Mouse (Mus musculus) CH12.LX (cell line): ENCODE data around the gene Rab11fip3. TPM values are rescaled to one million over a fixed set of nuclear protein-coding genes. Genes with fewer than 3 reads are reported as not detected.

Source experiments
- DNase-seq: peaks from one replicate; pipeline ENCODE4 v3.0.0-alpha.2; 2013; ENCODE audit errors: extremely low read depth
- H3K27ac ChIP-seq: 2 replicates; pipeline ENCODE4 v1.5.1; 2012; ENCODE audit warnings: low read depth, mild to moderate bottlenecking, control low read depth, moderate library complexity; ENCODE audit not compliant: insufficient read depth
- H3K27me3 ChIP-seq: replicated peaks from 2 replicates; pipeline ENCODE3; 2012; ENCODE audit warnings: inconsistent platforms
- H3K36me3 ChIP-seq, 2 experiments: replicated peaks in 1 of 2; 2 replicates each; pipeline versions ENCODE3 to v1.6.1; 2012; ENCODE audit warnings: inconsistent platforms in 1 of 2, low read length in 1 of 2, mild to moderate bottlenecking in 1 of 2, mixed read lengths in 1 of 2, moderate library complexity in 1 of 2; ENCODE audit not compliant: control insufficient read depth in 1 of 2, insufficient read depth in 1 of 2
- H3K4me1 ChIP-seq, 2 experiments: 2 replicates each; pipeline ENCODE4 v1.6.1; 2012; ENCODE audit warnings: inconsistent platforms in 1 of 2, moderate library complexity in 1 of 2; ENCODE audit not compliant: insufficient read depth in 2 of 2, control insufficient read depth in 1 of 2
- H3K4me2 ChIP-seq: 2 replicates; pipeline ENCODE4 v1.6.1; 2012; ENCODE audit warnings: low read depth, mild to moderate bottlenecking, control low read depth; ENCODE audit not compliant: poor library complexity, insufficient read depth, severe bottlenecking
- H3K4me3 ChIP-seq, 3 experiments: fragments of 150-350 bp in 1 of 3; sonication (generic) in 1 of 3; replicated peaks in 1 of 3; 2 replicates each; pipeline versions ENCODE3 to v1.5.1; 2011 to 2012; ENCODE audit warnings: low read depth in 2 of 3, low read length in 2 of 3, mild to moderate bottlenecking in 2 of 3, moderate library complexity in 2 of 3, control low read depth in 1 of 3, improper control_type of control experiment in 1 of 3, inconsistent platforms in 1 of 3, mixed read lengths in 1 of 3; ENCODE audit not compliant: poor library complexity in 1 of 3
- H3K79me2 ChIP-seq: replicated peaks from 2 replicates; pipeline ENCODE4 v1.6.1; 2012; ENCODE audit warnings: mild to moderate bottlenecking, moderate library complexity; ENCODE audit not compliant: control insufficient read depth, poor library complexity, insufficient read depth, severe bottlenecking; ENCODE audit errors: extremely low read depth
- H3K9ac ChIP-seq: 2 replicates; pipeline ENCODE4 v1.6.1; 2012; ENCODE audit warnings: low read depth, mild to moderate bottlenecking, control low read depth, moderate library complexity; ENCODE audit not compliant: insufficient read depth
- H3K9me3 ChIP-seq: replicated peaks from 2 replicates; pipeline ENCODE3; 2012; ENCODE audit warnings: low read length, inconsistent platforms, mixed read lengths
- BHLHE40 ChIP-seq: IDR thresholded peaks from 2 replicates; pipeline ENCODE4 v1.6.1; 2011; ENCODE audit warnings: mild to moderate bottlenecking, low read depth, low read length, improper control_type of control experiment
- CTCF ChIP-seq, 2 experiments: IDR thresholded peaks in 1 of 2; conservative IDR thresholded peaks in 1 of 2; 2 replicates each; pipeline ENCODE4 v1.5.1; 2011 to 2012; ENCODE audit warnings: low read depth in 2 of 2, low read length in 2 of 2, improper control_type of control experiment in 1 of 2, inconsistent platforms in 1 of 2, mild to moderate bottlenecking in 1 of 2, moderate library complexity in 1 of 2
- E2F4 ChIP-seq: IDR thresholded peaks from 2 replicates; pipeline ENCODE4 v1.6.1; 2011; ENCODE audit warnings: low read depth, low read length, improper control_type of control experiment; ENCODE audit not compliant: insufficient replicate concordance
- ELF1 ChIP-seq: IDR thresholded peaks from 2 replicates; pipeline ENCODE4 v1.6.1; 2014; ENCODE audit warnings: low read depth, mild to moderate bottlenecking, inconsistent platforms, low read length, improper control_type of control experiment
- IRF4 ChIP-seq: IDR thresholded peaks from 2 replicates; pipeline ENCODE4 v1.6.1; 2014; ENCODE audit warnings: low read depth, mild to moderate bottlenecking, inconsistent platforms, low read length, improper control_type of control experiment
- KAT2A ChIP-seq: IDR thresholded peaks from 2 replicates; pipeline ENCODE4 v1.6.1; 2012; ENCODE audit warnings: low read length, improper control_type of control experiment, inconsistent platforms; ENCODE audit not compliant: insufficient replicate concordance
- MAFK ChIP-seq: IDR thresholded peaks from 2 replicates; pipeline ENCODE4 v1.6.1; 2011; ENCODE audit warnings: low read length, improper control_type of control experiment; ENCODE audit not compliant: insufficient replicate concordance
- MXI1 ChIP-seq: IDR thresholded peaks from 2 replicates; pipeline ENCODE4 v1.6.1; 2011; ENCODE audit warnings: mild to moderate bottlenecking, low read depth, low read length, improper control_type of control experiment
- NRF1 ChIP-seq: IDR thresholded peaks from 2 replicates; pipeline ENCODE4 v1.6.1; 2014; ENCODE audit warnings: low read depth, mild to moderate bottlenecking, inconsistent platforms, low read length, improper control_type of control experiment, moderate library complexity
- SMC3 ChIP-seq: IDR thresholded peaks from 2 replicates; pipeline ENCODE4 v1.6.1; 2011; ENCODE audit warnings: low read depth, low read length, improper control_type of control experiment
- ZC3H11A ChIP-seq: IDR thresholded peaks from 2 replicates; pipeline ENCODE4 v1.6.1; 2012; ENCODE audit warnings: low read depth, mild to moderate bottlenecking, inconsistent platforms, low read length, improper control_type of control experiment
- ZKSCAN1 ChIP-seq: IDR thresholded peaks from 2 replicates; pipeline ENCODE4 v1.6.1; 2012; ENCODE audit warnings: low read depth, inconsistent platforms, low read length, improper control_type of control experiment, borderline replicate concordance
- dilution Hi-C: fragments of 300-500 bp; cut with MboI; formaldehyde crosslinking; loops from 2 replicates; pipeline ENCODE4 v1.14.3; 2020; ENCODE audit warnings: low sequenced_read_pairs; ENCODE audit not compliant: extremely low pct_unique_long_range_greater_than_20kb, extremely low pct_ligation_motif_present
- in situ Hi-C: fragments of 300-500 bp; cut with MboI; formaldehyde crosslinking; loops from 3 replicates; pipeline ENCODE4 v1.14.3; 2019; ENCODE audit warnings: low sequenced_read_pairs, low pct_ligation_motif_present, low pct_unique_long_range_greater_than_20kb, mixed read lengths
- polyA plus RNA-seq: library from polyadenylated mRNA; unstranded; fragments of >175 nt; gene quantifications from 2 replicates; pipeline ENCODE4 v1.2.1, GENCODE M21; 2012; ENCODE audit warnings: low read depth; ENCODE audit not compliant: insufficient read length
- total RNA-seq, 2 experiments: library from RNA; depleted of rRNA; stranded (reverse); fragments of 300-350 nt in 1 of 2; fragments of >200 nt in 1 of 2; gene quantifications; 2 replicates each; pipeline ENCODE4 v1.2.3; 2012 to 2014

Rab11fip3 gene
- total and polyA plus RNA-seq, 3 experiments, result 3.5 to 7.6 (median 4.6) TPM

DNA sequence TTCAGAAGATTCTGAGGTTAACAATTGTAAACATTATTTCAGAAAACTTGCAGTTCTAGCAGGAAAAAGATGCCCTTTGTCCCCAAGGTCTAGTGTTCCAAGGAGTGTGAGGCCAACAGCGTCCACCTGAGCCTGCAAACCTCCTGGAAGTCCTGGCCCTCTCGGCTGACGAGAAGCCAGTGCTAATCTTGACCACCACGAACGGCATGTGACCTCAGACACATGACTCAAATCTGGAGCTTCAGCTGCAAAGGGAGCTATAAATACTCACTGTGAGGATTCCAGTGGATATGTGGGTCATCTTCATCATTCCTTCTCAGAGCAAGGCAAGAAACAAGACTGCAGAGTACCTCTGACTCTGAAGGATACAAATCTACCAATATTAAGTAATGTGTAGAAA lies 51.4 kb downstream of the Rab11fip3 start (continued):
- TF ChIP-seq BHLHE40, result peak; percentile 95
- TF ChIP-seq, all 38 proteins: peak for 12

- TF ChIP-seq BHLHE40 (no peak), ZKSCAN1 (no peak)
- Histone ChIP-seq H3K9me3 (no peaks in the 10 kb centered on the region), H3K27ac (no peak overlapping the region), H3K27me3 (no peaks in the 10 kb centered on the region), H3K9ac (no peak overlapping the region), H3K4me3 (no peak overlapping the region), H3K4me1 (peaks cover 33 to 72% of the 10 kb centered on the region in 2 experiments), H3K36me3 (peaks cover 10 to 22% of the 10 kb centered on the region in 2 experiments), H3K4me2 (no peak overlapping the region), H3K79me2 (no peaks in the 10 kb centered on the region)
- in situ Hi-C loops (no loop called here), dilution Hi-C loops (no loop called here)
- DNase-seq, result no peak
Observed at GRCm38 (mm10) chr17:26017021-26017420, 52.3 kb downstream of the Rab11fip3 start.

- no peaks in the 10 kb centered on the region for H3K9me3 ChIP-seq
- peak overlapping the region; percentile 30; the same call in 1 of the 2 replicates for H3K27ac ChIP-seq
- no peak overlapping the region for H3K9ac ChIP-seq
- no peak for TF ChIP-seq CTCF (conservative IDR thresholded peaks at IDR 0.05 in 1 of 2, IDR thresholded peaks at IDR 0.05 in 1 of 2; ENCODE audit: low read depth in 2 of 2, low read length in 2 of 2)
- no peak for TF ChIP-seq NRF1
- TF ChIP-seq ZC3H11A, result no peak
- TF ChIP-seq ELF1, result no peak
- TF ChIP-seq MAFK, result no peak
- no peak for TF ChIP-seq MXI1
- no peak for TF ChIP-seq ZKSCAN1
- TF ChIP-seq SMC3, result no peak
- no peak for TF ChIP-seq KAT2A
- no peak for TF ChIP-seq E2F4
- TF ChIP-seq IRF4, result no peak
- TF ChIP-seq, all 38 proteins: peak for 0
- no peak overlapping the region; the same call in 1 of the 2 replicates for H3K4me2 ChIP-seq
- H3K27me3 ChIP-seq, result no peaks in the 10 kb centered on the region
- H3K79me2 ChIP-seq, result no peaks in the 10 kb centered on the region
- H3K4me1 ChIP-seq, result peaks cover 26 to 62% of the 10 kb centered on the region in 2 experiments
- peaks cover 10 to 33% of the 10 kb centered on the region in 2 experiments for H3K36me3 ChIP-seq
- no peak overlapping the region for H3K4me3 ChIP-seq
- in situ Hi-C loops (loop anchor here (5.0 kb wide), 2 partner anchors 79 to 131 kb away; partner anchors contain the start of genes Decr2 and Wfikkn1), dilution Hi-C loops (no loop called here)
- peak; percentile 68 for DNase-seq
Observed at GRCm38 (mm10) chr17:26013711-26014110, 55.6 kb downstream of the Rab11fip3 start.
